Mouse (Mus musculus) urinary bladder, postnatal 14 days (tissue): ENCODE results near the gene Ppl.

Source experiments
- DNase-seq: peaks from one replicate; pipeline ENCODE4 v3.0.0; 2021; ENCODE audit warnings: low spot score

The Ppl gene

DNA sequence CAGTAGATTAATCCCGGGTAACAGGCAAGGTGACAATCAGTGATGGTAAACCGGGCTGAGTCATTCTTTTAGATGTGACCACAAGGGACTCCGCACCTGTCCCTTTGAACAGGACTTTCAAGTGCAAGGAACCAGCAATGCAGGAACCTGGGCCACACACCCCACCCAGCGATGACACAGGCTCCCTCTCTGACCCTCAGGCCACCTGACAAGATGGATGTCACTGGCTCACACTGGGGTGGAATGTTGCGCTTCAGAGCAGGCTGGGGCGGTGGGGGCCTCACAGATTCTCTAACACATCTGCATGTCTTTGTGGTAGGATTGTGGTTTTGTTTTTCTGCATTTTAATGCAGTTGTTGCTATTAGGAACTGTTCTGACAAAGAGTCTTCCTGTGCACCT is 8.7 kb downstream of the Ppl start:
- no peak for DNase-seq

DNA sequence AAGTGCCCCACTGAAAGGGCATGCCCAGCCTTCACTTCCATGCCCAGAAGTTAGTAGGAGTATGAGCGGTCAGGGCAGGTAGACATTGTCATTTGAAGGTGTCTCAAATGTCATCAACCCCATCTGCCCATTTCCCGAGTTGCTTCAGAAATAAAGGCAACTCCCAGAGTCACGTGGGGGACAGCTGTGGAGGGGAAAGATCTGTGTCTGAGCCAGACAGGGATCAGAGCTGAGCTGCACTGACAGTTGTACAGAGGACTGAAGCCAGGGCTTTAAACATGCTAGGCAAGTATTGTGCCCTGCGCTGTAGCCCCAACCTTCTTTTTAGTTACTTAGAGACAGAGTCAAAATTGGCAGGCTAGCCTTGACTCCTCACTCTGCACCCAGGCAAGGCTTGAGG is 12.4 kb downstream of the Ppl start:
- no peak for DNase-seq

DNA sequence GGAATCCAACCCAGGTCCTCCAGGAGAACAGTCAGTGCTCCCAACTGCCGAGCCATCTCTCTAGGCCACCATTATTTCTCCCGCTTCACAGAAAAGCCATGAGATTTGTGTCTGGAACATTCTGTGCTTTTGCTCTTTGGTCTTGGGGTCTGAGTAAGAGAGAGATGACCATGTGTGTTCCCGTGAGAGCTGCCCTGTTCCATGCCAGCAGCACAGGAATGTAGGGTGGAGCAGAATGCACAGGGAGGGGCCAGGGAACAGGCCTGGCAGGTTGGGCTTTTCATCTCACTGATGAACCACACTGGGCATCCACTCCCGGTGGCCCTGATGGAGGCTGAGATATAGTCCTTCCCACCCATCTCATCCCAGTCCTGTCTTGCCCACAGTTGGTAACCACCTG is 12.8 kb downstream of the Ppl start:
- DNase-seq, result peak; percentile 73

DNA sequence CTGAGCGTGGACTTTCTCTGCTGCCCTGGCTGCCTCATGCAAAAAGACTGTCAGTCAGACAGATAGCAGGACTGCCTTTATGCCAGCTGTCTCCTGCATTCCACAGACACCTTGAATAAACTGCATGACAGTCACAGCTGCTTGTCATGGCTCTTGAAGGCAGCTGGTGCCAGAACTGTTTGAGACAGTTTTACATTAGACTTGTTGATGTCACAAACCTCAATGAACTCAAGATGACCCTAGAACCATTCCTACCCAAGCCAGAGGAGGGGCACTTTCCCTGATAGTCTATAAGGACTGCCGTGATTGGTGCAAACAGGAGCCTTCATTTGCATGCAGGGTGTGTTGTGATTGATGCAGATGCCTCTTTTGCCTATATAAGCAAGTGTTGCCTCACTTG is 18.6 kb downstream of the Ppl start:
- DNase-seq, result no peak

GRCm38 (mm10) chr16:5113002-5113550 is 19.1 kb downstream of the Ppl start:
- DNase-seq, result no peak

DNA sequence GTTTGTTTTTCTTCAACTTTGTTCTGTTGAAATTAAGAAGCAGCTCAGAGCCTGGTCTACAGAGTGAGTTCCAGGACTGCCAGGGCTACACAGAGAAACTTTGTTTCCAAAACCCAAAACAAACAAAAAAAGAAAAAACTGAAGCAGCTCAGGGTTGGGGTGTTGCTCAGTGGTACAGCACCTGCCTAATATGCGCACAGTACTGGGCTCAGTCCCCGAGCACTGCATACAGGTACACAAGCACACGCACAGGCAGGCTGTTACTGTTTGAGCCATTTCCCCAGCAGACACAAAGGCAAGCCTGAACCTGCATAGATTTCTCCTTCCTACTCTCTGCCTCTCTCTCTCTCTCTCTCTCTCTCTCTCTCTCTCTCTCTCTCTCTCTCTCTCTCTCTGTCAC is 21.2 kb downstream of the Ppl start:
- DNase-seq, result peak; percentile 38

DNA sequence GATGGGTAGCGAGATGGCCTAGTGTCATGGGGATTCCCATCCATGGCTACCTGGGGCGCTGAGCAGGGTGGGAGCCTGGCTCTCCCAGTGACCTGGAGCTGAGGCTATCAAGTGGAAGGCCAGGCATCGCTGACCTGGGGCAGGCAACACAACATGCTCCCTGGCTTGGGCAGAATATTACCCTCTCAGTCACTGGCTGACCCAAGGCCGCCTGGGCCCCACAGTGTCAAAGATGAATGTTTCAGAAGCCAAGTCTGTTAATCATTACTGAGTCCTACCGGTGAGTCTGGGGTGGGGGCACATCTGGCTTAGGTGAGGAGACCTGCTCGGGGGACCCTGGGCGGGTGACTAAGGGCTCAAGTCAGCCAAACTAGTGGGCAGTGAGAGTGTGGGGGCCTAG is 22.3 kb downstream of the Ppl start:
- no peak for DNase-seq

- no peak for DNase-seq
Measured at GRCm38 (mm10) chr16:5101000-5101399, 31.2 kb downstream of the Ppl start.

- no peak for DNase-seq
Measured at GRCm38 (mm10) chr16:5096504-5096903, 35.7 kb downstream of the Ppl start.

GRCm38 (mm10) chr16:5093285-5093684 is 38.9 kb downstream of the Ppl start:
- no peak for DNase-seq

DNA sequence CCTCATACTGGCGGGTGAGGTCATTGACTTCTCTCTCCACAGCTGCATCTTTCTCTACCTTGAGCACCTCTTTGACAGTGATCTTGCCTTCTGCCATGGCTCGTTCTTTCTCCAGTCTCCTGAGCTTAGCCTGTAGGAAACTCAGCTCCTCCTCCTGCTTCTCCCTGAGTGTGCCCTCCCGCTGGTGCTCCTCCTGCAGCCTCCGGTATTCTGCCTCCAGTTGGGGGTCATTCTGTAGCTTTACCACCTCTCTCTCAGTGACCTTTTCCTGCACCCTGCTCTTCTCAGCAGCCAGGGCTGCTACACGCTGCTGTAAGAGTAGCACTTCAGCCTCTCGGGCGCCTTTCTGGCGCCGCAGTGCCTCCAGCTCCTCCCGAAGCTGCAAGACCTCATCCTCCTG is 43.2 kb downstream of the Ppl start:
- DNase-seq, result no peak

DNA sequence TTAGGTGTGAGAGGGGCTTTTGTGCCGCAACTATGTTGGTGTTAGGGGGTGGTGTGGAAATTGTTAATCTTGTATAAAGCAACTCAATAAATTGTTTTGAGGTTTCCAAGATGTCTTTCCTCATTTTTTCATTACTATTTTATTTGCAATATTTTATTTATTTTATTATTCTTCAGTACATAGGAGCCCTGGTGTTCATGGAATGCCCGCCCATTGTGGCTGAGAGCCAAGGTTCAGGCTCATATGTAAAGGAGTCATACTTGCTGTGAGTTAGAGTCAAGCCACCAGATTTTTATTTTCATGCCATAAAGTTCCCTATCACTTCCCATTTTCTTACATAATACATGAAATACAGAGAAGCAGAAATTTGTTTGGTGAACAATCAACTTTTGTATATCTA is 46.0 kb downstream of the Ppl start:
- DNase-seq, result no peak

DNA sequence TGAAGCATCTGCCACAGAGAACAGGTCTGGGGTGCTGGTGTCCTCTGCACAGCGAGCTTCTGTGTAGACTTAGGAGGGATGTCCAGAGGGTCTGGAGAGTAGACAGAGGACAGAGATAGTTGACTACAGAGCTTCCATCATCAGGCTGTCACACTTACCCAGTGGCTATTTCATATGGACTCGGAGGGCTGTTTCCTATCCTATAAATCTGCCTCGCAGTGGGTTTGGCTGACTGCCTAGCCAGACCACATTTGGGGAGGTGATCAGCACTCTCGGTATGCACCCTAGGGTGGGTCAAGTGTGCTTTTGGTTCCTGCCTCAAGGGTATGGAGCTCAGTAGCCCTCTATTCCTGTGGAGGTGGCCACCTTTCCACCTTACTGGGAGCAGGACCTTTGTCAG is 47.0 kb downstream of the Ppl start:
- no peak for DNase-seq

DNA sequence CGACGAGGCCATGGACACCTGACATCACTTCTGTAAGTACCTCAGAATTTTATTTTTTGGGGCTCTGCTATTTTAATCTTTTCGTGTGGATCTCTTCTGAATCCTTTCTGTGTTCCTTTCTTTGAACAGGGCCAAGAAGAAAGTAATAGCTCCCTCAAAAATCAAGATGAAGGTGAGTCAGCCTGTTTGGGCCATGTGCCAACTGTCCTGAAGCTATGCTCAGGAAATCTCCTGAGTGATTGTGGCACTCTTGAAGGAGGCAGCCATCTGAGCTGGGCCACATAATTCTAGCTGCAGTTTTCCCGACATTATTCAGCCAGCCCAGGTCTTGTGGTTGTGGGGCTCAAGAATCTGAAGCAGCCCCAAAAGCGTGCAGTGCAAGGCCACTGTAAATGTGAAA is 57.9 kb downstream of the Ppl start:
- DNase-seq, result peak; percentile 48

- DNase-seq, result no peak
Measured at GRCm38 (mm10) chr16:5071974-5072373, 60.2 kb downstream of the Ppl start.

DNA sequence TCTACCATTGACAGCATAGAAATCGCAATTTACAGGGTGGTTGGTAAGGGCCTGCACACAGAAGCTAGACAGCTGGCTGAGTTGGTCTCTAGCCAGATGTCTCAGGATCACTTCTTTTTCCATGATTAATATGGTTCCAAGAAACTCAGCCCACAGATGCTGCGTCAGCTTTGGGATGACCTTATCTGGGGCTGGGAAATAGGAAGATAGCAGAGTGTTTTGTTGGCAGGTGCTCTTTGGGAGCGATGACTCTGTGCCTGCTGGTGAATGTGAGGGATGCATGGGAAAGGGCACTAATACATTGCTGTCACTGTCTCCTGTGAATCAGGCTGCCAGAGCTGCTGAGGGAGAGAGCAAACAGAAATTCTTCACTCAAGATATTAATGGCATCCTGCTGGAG is 61.9 kb downstream of the Ppl start:
- no peak for DNase-seq

- no peak for DNase-seq
Measured at GRCm38 (mm10) chr16:5063472-5063871, 68.7 kb downstream of the Ppl start.

DNA sequence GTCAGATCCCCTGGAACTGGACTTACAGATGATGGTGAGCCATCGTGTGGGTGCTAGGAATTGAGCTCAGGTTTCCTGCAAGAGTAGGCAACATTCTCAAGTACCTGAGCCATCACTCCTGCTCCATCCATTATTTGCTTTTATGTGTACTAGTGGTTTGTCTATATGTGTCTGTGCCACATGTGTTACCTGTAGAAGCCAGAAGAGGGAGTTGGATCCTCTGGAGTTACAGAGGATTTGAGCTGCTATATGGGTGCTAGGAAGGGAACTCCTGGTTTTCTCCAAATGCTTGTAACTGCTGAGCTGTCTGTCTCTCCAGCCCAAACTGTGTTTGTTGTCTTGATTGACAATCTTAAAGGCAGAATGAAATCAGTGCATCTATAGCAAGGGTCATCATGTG is 74.1 kb downstream of the Ppl start:
- no peak for DNase-seq

DNA sequence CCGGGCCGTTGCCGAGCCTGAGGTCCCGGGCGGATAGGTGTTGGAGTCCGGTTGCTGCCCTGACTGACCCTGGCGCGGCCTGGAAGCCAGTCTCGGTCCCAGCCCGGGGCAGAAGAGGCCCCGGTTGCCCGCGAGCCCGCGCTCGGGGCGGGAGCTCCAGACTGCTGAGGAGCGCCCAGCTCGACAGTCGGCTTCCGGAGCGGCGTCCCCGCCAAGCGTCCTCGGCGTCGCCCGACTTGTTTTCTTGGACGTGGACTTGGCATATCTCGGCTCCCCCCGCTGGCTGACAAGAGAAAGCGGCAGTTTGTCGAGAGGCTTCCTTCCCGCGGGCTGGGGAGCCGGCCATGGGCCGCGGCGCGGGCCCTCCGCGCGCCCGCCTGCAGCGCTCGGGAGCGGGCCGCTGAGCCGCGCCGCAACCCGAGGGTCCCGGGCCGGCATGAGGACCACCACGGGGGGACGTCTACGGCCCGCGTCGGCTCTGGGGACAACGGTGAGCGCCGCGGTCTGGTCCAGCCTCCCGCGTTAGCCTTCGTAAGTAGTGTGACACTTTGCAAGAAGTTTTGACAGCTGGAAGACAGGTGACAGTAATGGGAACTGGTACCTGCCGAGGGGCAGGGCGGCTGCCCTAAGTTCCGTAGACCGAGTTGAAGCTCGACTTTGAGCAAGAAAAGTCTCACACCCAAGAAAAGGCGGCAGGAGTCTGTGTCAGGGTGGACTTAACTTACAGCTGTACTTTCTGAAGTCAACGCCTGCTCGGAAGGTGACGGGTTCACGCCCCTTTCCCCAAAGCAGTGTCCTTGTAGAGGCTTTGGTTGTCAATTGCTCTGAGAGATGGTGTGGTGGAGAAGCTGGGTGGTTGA is 81.7 kb downstream of the Ppl start:
- peak; percentile 77 for DNase-seq

GRCm38 (mm10) chr16:5049774-5050234 is 82.4 kb downstream of the Ppl start, which contains the start of the genes Glyr1 and Ubn1:
TSS of gene Glyr1 (minus strand) at chr16:5049863.
TSS of gene Ubn1 (plus strand) at chr16:5050057.
- DNase-seq, result peak; percentile 100

DNA sequence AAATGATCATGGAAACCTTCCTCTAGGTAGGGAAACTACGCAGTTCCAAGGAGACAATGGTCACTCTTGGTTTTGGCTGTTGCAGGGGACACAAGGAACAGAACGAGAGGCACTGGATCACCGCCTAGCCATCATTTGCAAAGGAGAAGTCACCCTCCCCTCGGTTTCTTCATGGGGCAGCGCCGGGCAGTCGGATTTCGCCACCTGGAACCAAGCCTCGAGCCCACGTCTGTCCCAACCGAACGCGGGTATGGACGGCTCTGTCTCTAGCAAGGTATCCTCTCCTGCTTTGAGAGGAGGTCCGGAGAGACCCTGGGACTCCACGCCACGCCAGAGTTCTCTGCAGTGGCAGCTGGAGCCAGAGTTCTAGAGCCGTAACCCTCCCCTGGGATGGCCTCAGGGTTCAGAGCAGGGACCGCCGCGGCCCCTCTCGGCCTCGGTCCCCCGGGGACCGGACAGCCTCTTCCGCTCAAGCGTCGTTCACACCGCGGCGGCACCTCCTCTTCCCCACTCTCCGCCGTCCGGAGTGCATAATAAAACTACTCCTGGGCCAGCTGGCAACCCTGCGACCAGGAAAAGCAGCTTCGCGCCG is 82.9 kb downstream of the Ppl start:
- DNase-seq, result no peak

GRCm38 (mm10) chr16:5045322-5045721 is 86.9 kb downstream of the Ppl start:
- DNase-seq, result no peak

DNA sequence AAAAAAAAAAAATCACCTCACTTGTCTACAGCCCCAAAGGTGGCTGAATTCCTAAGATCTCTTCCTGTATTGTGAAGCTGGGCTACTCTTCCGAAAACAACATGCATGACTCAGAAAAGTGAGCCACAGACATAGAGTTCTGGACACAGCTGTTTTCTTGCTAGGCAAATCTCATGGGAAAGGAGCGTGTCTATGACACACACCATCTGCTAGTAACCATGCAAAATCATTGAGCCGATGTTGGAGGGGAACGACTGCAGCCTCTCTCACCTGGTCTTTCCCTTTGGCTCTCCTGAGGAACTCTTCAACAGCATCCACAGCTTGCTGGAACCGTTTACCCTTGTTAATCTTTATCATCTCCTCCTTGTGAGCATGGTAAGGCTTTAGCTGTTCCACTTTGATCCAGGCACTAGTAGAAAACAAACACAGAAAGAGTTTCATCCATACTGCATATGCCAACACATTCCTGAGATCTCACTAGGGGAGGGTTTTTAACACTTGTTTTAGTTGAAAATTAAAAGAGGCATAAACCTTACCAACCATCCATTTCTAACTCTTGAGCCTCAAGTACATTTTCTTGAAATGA is 95.5 kb downstream of the Ppl start:
- no peak for DNase-seq
